Mouse (Mus musculus): Measurements from ENCODE around the gene Bbc3.

DNA sequence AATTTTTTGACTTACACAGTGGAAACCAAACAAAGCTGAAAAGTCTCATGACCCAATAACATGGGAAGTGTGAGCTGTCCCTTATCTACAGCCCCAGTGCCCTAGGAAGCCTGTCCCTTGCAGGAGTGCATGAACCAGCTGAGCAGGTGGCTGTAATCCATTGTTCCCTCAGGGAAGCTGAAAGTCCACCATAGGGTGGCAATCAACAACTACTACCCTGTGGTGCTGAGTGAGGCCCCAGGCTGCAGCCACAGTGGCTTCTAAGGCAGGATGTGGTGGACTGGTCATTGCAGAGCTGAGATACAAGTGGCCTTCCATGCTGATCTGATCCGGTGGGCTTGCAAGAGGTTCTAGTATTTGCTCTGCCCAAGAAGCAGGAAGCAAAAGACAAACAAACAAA is 47.1 kb upstream of the Bbc3 start:
- TF ChIP-seq EP300 (IDR thresholded peaks at IDR 0.05; ENCODE audit: insufficient read depth, low read depth, low read length) (no peak), POLR2A (IDR thresholded peaks at IDR 0.05; ENCODE audit: insufficient read depth, low read length) (no peak), CTCF (IDR thresholded peaks at IDR 0.05; ENCODE audit: low read depth, low read length) (no peak)

Measured in ES-Bruce4 (cell line).